Mouse (Mus musculus): Measurements from ENCODE around the gene Atp6v0a1.

DNA sequence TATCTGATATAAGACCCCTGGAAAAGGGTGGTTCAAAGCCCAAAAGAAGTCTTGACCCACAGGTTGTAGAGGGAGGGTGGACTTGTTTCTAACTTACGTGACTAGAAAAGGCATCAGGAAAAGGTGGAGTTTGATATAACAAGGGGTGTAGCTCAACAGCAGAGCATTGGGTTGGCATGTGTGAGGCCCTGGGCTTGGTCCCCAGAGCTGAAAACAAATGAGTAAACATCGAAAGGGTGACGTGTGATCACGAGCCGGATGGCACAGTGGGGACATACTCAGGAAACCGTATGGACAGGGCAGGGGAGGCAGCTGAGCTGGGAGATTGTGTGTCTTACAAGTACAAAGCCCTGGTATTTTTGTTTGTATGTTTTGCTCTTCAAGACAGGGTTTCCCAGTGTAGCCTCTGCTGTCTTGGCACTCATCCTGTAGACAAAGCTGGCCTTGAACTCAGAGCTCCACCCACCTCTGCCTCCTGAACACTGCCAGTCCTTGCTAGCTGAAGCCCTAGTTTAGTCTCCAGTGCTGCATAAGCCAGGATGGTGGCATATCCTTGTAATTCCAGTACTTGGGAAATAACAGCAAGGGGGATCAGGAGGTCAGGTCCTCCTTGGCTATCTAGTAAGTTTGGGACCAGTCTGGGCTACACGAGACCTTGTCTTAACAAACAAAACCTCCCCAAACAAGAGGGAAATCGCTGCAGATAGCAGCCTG, 25.5 kb downstream of the Atp6v0a1 start:
- TF ChIP-seq CTCF (IDR thresholded peaks at IDR 0.05; ENCODE audit: low read depth, low read length) (no peak), EP300 (IDR thresholded peaks at IDR 0.05; ENCODE audit: insufficient read depth, low read depth, low read length) (no peak), POLR2A (IDR thresholded peaks at IDR 0.05; ENCODE audit: insufficient read depth, low read length) (no peak)
